Mouse (Mus musculus) hematopoietic stem cell, adult 5-6 weeks (primary cell): ENCODE results near the gene D17Wsu92e. TPM values are rescaled to one million over a fixed set of nuclear protein-coding genes. Genes with fewer than 3 reads are reported as not detected.
"Not testable (repeated sequence)": the region's sequence is repeated elsewhere in the genome, so short reads cannot be mapped to it uniquely, and the experiment has no call there.

Experiments
- ATAC-seq, 2 experiments: fragments of 125-278 bp in 1 of 2; replicated peaks in 1 of 2; 2 replicates each; pipeline ENCODE4 v1.8.0; 2016 to 2017; ENCODE audit warnings: inconsistent platforms in 2 of 2, mild to moderate bottlenecking in 2 of 2, moderate number of reproducible peaks in 2 of 2, low read depth in 1 of 2, moderate TSS enrichment in 1 of 2; ENCODE audit not compliant: low FRiP score in 2 of 2, poor library complexity in 2 of 2, severe bottlenecking in 2 of 2, insufficient read depth in 1 of 2, low TSS enrichment in 1 of 2
- total RNA-seq: library from RNA; stranded (forward); fragments of 172-1452, 232-1000 nt; gene quantifications from 2 replicates; pipeline ENCODE4 v1.2.3, GENCODE M21; 2017

The D17Wsu92e gene
- total RNA-seq: 53.9 and 68.7 TPM in 2 replicates

DNA sequence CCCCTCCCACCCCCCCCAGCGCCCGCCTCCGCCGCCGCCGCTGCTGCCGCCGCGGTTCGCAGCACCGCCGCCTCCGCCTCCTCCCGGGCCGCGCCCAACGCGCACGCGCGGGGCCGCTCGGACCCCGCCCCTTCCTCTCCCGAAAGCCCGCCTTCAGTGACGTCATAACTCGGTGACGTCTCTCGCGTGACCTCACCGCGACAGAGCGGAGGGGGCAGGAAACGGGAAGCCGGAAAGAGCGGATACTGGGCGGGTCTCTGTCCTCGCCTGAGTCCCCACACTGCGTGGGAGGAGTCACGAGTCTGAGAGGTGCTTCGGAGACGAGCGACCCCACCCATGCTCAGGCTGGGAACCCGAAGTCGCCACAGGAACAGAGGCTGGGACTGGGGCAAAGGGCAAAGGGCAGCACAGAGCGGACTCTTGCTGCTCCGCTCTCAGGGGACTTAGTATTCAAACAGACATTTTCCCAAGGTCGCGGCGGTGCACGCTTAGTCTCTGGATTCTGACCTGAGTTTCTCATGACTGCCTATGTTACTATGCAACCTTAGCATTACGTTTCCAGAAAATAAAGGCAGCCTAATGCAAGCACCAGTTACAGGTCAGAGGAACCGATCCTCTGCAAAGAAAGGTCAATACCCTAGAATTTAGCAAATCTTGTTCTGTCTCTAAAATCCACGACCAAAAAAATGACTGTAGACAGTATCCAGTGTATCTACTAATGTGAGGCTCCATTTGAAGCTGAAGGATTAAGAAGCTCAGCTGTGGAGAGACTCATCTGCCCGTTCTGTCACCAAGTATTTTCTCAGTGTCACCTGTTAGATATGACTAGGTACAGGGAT is at the start of gene D17Wsu92e:
Gene D17Wsu92e (minus strand): TSS at position 81 of the 839 bp plus-strand sequence.
- peak; percentile 94 to 95 for ATAC-seq

DNA sequence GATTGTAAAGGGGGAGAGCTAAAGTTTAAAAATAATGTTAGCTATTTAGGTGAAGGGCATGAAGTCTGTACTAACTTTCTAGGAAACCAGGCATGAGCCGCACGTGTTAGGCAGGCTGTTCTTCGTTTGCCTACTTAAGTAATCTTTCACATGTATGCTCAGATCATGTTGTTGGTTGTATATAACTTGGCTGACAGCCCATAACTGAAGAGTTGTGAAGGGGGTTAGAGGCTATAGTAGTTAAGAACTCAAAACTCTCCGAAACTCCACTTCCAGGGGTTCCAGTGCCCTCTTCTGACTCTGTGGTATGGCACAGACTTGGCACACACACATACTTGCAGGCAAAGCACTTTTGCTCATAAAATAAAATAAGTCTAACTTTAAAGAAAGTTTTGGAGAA is 46.3 kb upstream of the D17Wsu92e start:
- ATAC-seq: no peak

DNA sequence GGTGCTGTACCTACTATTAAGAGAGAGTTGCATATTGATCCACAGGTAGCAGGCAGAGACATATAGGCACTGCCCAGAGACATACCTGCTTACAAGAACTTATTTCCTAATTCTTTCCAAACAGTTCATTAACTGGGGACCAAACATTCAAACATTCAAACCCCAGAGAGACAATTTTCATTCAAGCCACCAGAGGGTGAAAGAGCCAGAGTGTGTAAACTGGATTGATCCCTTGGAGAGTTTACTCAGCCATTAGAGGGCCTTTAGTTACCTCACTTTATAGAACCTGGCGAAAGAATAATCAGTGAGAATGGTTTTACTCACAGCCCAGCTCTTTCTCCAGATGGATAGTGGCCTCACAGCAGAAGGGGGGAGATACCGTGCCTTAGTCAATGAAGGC is 45.0 kb upstream of the D17Wsu92e start:
- no peak for ATAC-seq

DNA sequence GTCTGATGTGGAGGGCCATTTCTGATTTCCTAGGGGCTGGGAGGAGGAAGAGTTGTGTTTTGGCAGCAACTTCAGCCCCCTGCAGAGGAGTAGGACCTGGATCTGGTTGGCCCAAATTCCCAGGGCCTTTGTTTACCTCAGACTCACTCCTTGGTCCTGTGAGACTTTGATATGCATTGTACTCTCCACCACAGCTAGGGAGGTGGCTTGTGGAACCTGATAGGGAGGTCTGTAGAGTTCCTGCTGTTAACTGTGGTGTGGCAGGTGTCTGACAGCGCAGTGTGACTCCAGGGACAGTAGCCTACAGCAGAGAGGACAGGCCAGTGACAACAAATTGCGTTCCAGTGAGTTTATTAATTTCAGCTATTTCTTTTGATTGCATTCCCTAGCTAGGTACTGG is 38.7 kb upstream of the D17Wsu92e start:
- no peak for ATAC-seq

DNA sequence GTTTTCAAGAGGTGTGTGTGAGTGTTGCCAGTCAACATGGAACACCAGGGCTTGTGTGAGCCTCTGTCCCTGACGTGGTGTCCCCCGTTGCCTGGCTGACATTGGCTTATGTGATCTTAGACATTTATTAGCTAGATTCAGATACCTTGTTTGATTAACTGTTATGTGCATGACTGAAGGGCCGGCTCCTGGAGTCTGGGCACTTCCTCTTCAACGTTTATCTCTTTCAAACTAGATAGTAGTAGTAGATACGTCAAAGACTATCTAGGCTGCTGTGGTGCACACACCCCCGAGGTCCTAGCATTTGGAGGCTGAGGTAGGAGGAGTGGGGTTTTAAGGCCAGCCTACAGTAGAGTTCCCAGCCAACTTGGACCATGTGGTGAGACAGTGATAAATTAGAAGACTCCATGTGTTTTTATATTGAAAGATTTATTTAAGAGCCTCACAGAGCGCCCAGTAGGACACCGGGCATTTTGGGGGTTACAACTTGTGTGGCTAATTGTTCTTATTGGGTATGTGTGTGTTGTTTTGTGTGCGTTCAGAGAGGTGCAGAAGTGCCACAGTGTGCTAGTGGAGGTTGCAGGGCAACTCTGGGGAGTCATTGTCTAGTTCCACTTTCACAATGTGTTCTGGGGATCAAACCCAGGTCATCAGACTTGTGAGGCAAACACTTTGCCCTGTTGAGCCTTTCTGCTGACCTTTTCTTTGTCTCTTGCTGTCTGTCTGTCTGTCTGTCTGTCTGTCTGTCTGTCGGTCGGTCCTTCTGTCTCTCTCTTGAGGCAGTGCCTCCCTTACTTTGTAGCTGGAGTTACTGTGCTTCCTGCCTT is 37.4 kb upstream of the D17Wsu92e start:
- ATAC-seq: no peak

DNA sequence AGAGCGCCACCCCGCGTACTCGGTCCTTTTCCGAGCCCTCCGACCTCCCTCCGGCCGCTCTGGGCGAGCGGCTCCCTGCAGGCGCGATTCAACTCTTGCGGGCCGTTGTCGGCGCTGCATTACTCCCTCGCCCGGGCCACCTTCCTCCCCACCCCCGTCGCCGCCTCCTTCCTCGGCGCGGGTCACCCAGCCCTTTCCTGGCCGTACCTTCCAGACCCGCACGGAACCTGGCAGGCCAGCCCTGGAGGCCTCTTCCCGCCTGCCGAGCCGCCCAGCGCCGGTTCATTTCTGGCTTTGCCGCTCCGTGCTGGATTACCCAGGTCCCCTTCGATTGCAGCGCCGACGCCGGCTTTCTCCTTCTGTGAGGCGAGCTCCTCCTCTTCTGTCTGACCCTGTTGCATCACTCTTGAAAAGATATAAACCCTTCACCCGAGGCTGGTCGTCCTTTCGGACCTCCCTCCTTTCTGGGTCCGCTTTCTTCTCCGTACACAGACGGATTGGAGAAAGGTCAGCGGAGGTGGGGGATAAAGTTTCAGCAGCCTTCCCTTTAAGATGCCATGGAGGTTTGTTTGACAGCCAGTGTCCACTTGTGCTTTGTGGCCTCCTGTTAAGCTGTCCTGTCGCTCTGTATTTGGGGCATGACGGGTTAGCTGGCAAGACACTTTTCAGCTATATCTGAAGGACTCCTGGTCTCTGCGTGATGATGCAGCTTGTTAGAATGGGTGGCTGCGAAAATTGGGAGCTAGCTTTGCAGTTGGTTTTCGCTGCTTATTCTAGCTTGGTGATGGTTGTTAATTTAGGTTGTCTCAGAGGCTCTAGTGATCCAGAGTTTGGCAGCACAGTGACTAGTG is 36.6 kb upstream of the D17Wsu92e start:
- peak; percentile 26 to 30; a peak in 3 of 4 replicates for ATAC-seq

DNA sequence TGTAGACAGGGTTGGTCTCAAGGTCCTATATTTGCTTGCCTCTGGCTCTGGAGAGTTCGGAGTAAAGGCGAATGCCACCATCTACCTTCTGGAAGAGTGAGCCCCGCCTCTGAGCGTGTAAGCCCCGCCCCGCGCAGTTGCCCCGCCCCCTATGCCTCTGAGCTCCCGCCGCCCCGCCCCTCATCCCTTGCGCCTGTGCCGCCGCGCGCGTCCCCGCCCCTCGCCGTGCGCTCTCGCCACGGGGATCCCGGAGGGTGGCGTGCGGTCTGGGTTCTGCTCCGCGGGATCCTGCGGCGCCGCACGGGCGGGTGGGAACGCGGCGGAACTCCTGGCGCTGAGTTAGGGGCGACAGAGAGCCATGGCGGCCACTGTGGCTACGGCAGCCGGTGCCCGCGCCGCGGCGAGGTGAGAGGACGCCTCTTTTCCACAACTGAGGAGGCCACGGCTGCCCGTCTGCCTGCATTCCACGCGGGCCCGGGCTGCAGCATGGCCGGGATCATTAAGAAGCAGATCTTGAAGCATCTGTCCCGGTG is 35.9 kb upstream of the D17Wsu92e start, which contains the start of gene Uhrf1bp1:
Gene Uhrf1bp1 (plus strand): TSS at position 177 of the 533 bp plus-strand sequence.
- peak; percentile 39 to 74; a peak in 2 of 4 replicates for ATAC-seq

DNA sequence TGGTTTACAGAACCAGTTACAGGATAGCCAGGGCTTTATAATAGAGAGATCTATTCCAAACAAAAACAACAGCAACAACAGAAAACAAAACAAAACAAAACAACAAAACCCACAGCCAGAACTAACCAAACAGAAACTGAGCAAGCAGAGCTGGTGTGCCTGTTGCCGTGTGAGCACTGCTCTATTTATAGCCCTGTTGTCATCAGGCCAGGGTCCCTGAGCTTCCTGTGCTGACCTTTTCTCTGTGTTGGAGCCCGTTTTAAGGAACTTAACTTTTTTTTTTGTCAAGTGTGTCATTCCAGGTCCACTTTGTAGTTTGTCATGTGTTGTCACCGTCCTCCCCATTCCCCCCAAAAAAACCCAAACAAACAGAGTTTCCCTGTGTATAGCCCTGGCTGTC is 30.6 kb upstream of the D17Wsu92e start:
- ATAC-seq: peak in 1 of 2 experiments; percentile 27; a peak in 1 of 4 replicates

DNA sequence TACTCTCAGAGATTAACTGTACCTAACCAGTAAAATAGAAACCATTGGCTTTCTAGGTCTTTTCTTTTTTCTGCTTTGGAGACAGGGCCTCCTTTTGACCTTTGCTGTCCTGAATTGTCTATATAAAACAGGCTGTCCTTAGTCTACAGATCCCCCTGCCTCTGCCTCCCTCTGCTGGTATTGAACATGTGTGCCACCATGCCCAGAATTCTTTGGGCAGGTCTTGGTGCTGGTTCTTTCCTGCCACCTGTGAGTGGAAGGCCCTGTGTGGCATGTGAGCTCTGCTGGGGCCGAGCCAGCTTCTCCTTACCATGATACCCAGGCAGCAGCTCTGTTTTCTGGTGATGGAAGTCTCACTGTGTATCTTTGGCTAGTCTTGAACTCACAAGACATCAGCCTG is 27.9 kb upstream of the D17Wsu92e start:
- no peak for ATAC-seq

DNA sequence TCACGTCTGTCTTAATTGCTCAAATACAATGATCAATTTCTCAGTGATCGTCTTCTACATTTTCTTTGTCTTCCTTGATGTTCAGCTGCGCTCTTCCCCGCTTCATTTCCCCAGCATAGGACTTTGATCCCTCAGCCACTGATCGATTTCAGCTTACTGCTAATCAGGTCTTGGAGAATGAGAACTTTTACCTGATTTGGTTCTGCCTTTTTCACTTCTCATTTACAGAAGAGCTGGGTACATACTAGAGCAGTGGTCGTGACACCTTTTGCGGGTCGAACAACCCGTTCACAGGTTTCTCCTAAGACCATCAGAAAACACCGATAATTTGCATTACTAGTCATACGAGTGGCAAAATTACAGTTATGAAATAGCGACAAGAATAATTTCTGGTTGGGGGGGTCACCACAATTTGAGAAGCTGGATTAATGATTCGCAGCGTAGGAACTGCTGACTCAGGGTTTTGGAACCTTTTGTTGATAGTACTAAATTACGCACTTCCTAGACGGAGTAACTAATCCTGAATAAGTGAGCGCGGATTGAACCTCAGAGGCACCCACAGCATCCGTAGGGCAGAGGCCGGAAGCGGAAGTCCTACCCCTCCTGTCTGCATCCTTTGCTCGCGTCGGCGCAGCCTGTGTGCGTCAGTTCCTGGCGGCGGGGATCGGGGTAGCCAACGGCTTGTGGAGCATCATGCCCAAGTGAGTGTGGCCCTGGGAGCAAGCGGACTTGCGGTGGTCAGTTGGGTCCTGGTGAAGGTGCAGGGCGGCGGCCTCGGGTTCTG is 19.2 kb upstream of the D17Wsu92e start:
- ATAC-seq: peak; percentile 98 to 99

DNA sequence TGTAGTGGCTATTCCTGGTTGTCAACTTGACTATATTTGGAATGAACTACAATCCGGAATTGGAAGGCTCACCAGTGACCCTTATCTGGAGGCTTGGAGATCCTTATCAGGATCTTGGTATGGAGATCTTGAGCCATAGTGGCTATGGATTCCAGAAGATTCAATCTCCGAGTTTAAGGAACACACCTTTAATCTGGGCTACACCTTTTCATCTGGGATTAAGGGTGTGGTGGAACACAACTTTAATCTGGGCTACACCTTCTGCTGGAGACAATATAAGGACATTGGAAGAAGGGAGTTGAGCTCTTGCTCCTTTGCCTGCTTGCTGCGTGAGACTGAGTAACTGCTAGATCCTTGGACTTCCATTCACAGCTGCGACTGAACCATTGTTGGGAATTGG is 17.4 kb upstream of the D17Wsu92e start, which contains the start of gene Snrpc:
Gene Snrpc (plus strand): TSS at position 301 of the 400 bp plus-strand sequence.
- not testable (repeated sequence) for ATAC-seq

DNA sequence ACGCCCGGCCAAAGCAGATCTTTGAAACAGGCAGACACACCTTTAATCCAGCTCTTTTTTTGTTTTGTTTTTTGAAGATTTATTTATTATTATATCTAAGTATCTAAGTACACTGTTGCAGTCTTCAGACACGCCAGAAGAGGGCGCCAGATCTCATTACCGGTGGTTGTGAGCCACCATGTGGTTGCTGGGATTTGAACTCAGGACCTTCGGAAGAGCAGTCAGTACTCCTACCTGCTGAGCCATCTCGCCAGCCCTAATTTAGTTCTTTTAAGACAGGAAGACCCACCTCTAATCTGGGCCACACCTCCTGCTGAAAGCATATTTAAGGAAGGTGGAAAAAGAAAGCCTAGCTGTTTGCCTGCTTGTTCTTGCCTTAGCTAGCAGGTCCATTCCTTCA is 10.0 kb upstream of the D17Wsu92e start:
- ATAC-seq: no peak

DNA sequence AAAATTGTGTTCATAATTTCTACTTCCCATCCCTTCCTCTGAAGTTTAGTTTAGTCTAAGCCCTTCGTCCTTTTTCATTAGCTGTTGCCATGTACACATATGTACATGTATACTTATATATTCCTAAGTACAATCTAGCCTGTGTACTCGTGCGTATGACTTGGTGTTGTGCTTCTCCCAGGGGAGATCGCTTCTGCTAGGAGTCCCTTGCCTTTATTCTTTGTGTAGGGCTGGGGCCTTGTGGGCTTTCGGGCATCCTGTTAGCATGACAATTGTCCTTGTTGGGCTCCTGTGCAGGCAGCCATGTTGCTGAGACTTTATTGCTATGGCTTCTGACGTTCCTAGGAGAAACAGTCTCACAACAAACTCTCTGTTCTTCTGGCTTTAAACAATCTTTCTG is 7.1 kb upstream of the D17Wsu92e start:
- ATAC-seq: no peak

DNA sequence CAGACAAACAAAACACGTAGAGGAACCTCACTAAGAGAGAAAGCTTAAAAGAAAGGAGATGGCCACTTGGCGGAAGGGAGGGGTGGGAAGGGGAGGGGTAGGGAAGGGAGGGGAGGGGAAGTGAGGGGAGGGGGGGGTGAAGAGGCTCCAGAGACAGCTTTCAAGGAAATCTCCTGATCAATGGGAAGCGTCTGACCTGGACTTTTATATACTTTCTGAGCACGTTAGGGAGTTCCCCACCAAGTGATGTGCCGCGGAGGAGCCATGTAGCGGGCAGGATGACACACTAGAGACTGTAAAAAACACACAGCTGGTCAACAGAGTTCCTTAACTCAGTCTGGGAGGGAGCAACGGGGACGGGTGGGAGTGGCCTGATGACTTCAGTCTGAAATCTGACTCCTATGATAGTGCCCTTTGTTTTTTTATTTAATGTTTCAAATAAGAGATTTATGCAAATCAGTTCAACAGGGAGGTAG is 6.5 kb upstream of the D17Wsu92e start:
- ATAC-seq: no peak

DNA sequence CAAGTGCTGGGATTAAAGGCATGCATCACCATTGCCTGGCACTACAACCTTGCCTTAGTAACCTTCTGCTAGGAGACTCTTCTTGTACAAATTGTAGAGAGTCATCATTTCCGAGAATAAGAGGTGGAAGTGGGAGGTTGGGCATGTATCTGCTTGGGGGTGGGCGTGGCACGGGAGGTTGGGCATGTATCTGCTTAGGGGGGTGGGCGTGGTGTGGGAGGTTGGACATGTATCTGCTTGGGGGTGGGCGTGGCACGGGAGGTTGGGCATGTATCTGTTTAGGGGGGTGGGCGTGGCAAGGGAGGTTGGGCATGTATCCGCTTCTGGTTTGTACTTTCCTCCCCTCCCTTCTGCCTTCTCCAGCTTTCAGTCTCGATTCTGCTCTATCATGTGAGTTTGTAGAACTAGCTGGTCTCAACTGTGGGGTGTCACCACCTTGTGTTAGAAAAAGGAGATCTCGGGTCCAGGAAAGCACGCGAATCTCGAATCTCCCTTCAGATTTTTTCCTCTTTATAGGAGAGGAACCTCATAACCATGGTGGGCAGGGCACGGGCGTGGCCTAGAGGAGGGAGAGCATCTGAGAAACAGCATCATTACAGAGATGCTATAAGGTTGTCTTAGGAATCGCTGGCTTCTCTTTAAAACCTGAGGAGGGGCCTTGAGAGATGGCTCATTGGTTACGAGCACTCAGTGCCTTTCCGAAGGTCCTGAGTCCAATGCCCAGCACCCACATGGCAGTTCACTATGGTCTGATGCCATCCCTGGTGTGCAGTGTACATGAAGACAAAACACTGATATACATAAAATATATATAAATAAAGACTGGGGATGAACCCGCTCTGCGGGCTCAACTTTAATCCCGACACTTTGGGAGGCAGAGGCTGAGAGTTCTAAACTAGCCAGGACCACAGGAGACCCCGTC is 5.8 kb upstream of the D17Wsu92e start:
- peak; percentile 90 to 93 for ATAC-seq
